Comparison of ENCODE assay signal across 9 mouse cellular contexts in the genomic region with DNA sequence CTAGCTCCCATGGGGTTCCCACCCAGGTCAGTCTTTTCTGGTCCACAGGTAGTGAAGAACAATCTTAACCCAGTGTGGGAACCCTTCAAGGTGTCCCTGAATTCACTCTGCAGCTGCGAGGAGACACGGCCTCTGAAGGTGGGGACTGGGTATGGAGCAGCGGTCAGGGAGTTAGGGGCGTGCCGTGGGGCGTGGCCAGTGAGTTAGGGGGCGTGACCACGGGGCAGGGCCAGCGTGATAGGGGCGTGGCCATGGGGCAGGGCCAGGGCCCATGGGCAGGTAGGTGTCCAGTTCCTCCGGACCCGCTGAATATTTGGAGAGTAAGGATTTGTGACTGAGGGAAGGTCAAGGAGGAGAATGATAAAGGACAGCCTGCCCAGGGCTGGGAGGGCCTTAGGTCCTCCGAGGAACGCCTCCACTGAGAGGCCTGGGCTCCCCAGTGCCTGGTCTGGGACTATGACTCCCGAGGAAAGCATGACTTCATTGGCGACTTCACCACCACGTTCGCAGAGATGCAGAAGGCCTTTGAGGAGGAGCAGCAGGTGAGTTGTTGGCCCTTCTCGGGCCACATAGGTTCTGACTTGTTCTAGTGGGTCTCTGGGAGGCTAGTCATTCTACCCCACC. TPM values are rescaled to one million over a fixed set of nuclear protein-coding genes. Genes with fewer than 3 reads are reported as not detected.
DNase-seq lines count a peak whose midpoint lies in the region; ATAC-seq and TF ChIP-seq lines count a peak whose summit lies in the region.
"Had no signal": no experiment of that assay in that cellular context is flagged by ENCODE, and none has a peak within 500 bp of the region (broad histone marks: within the 10 kb centered on the region; RNA-seq: fewer than 3 reads in every experiment).

No protein-coding gene starts in this region.

- H3K4me1 ChIP-seq in heart, embryonic 10.5 days, result peaks cover 34% of the 10 kb centered on the region
- H3K4me1 ChIP-seq in E14TG2a.4 (replicated peaks; ENCODE audit: low read depth, low read length), result peaks cover 27% of the 10 kb centered on the region

- H3K27me3 ChIP-seq in heart, embryonic 10.5 days (ENCODE audit: insufficient read depth, poor library complexity, severe bottlenecking), result peaks cover 85% of the 10 kb centered on the region
- H3K27me3 ChIP-seq in E14TG2a.4 (ENCODE audit: insufficient read depth, low read length), result peaks cover 47% of the 10 kb centered on the region

- peak; percentile 93 for DNase-seq in heart, embryonic 10.5 days (ENCODE audit: low spot score)
- DNase-seq in heart, adult 11 months, result no peak
- peak; percentile 79 for DNase-seq in liver
- peak; percentile 46 to 69 for DNase-seq in spleen, postnatal 10 days (ENCODE audit: low spot score in 2 of 2)
- no peak for DNase-seq in right cerebral cortex, adult 18-20 months
- no peak for DNase-seq in c-Kit-positive CD71-positive TER-119-positive erythroid progenitor cells, embryonic 14.5 days (ENCODE audit: low spot score)

- TF ChIP-seq CTCF in E14TG2a.4 (conservative IDR thresholded peaks at IDR 0.05; ENCODE audit: low read length), result no peak

- no peaks in the 10 kb centered on the region for H3K9me3 ChIP-seq in heart, embryonic 10.5 days
- H3K9me3 ChIP-seq in E14TG2a.4 (ENCODE audit: low read length), result no peaks in the 10 kb centered on the region

- ATAC-seq in granulocyte monocyte progenitor cell, adult 5-6 weeks (replicated peaks; ENCODE audit: poor library complexity, severe bottlenecking), result peak; percentile 63

- no peak overlapping the region for H3K27ac ChIP-seq in heart, embryonic 10.5 days

- peak overlapping the region; percentile 12 for H3K4me3 ChIP-seq in heart, embryonic 10.5 days
- peak overlapping the region; percentile 57 for H3K4me3 ChIP-seq in E14TG2a.4 (replicated peaks; ENCODE audit: low read length)

- no peaks in the 10 kb centered on the region for H3K36me3 ChIP-seq in heart, embryonic 10.5 days
- no peaks in the 10 kb centered on the region for H3K36me3 ChIP-seq in E14TG2a.4 (ENCODE audit: insufficient read depth, low read length)

- WGBS in heart, embryonic 10.5 days, result 5% methylated on average over 19 of the region's 19 CpGs

RNA-seq across cellular contexts. Expression of a gene that starts 9.1 kb away (rescaled TPM):
- polyA plus RNA-seq in heart, embryonic 10.5 days (2016; fragmentation: Nextera tagmentation; extraction: Ambion mirVana), result 0.76 and 1.5 TPM in 2 replicates
- total RNA-seq in granulocyte monocyte progenitor cell, adult 5-6 weeks (2014; fragmentation: Nextera tagmentation), result not detected in 2 replicates
- total RNA-seq in granulocyte monocyte progenitor cell, adult 5-6 weeks (2017), result not detected in 2 replicates

RNA-seq across cellular contexts. Expression of a gene that starts 24.2 kb away (rescaled TPM):
- 1,165 and 1,266 TPM in 2 replicates for polyA plus RNA-seq in heart, embryonic 10.5 days (2016; fragmentation: Nextera tagmentation; extraction: Ambion mirVana)
- total RNA-seq in granulocyte monocyte progenitor cell, adult 5-6 weeks (2014; fragmentation: Nextera tagmentation), result 1,716 and 2,163 TPM in 2 replicates
- 2,167 and 2,701 TPM in 2 replicates for total RNA-seq in granulocyte monocyte progenitor cell, adult 5-6 weeks (2017)

RNA-seq across cellular contexts. Expression of a gene that starts 31.8 kb away (rescaled TPM):
- polyA plus RNA-seq in heart, embryonic 10.5 days (2016; fragmentation: Nextera tagmentation; extraction: Ambion mirVana), result 9.3 and 12.3 TPM in 2 replicates
- total RNA-seq in granulocyte monocyte progenitor cell, adult 5-6 weeks (2014; fragmentation: Nextera tagmentation), result not detected in 2 replicates
- total RNA-seq in granulocyte monocyte progenitor cell, adult 5-6 weeks (2017), result not detected in 2 replicates
- total RNA-seq: hematopoietic stem cell, adult 5-6 weeks had no signal

RNA-seq across cellular contexts. Expression of a gene that starts 59.7 kb away (rescaled TPM):
- 1.9 and 5.2 TPM in 2 replicates for polyA plus RNA-seq in heart, embryonic 10.5 days (2016; fragmentation: Nextera tagmentation; extraction: Ambion mirVana)
- not detected in 2 replicates for total RNA-seq in granulocyte monocyte progenitor cell, adult 5-6 weeks (2014; fragmentation: Nextera tagmentation)
- not detected in 2 replicates for total RNA-seq in granulocyte monocyte progenitor cell, adult 5-6 weeks (2017)
- total RNA-seq: hematopoietic stem cell, adult 5-6 weeks had no signal

Comparison
In these comparisons a context has a peak if more than half of its experiments do, and no peak if none do; other contexts are left out.
1. DNase-seq: peak in heart, embryonic 10.5 days (single experiment), liver (single experiment) and spleen, postnatal 10 days (2 of 2); none in heart, adult 11 months (single experiment), right cerebral cortex, adult 18-20 months (single experiment) and c-Kit-positive CD71-positive TER-119-positive erythroid progenitor cells, embryonic 14.5 days (single experiment).